Mouse (Mus musculus) naive thymus-derived CD4-positive, alpha-beta T cell, adult 5 months (primary cell): ENCODE results near the gene 4833427G06Rik. TPM values are rescaled to one million over a fixed set of nuclear protein-coding genes. Genes with fewer than 3 reads are reported as not detected.

Experiments used
- polyA plus RNA-seq: library from polyadenylated mRNA; unstranded; fragments of 100-300 nt; shearing (Covaris generic); gene quantifications from one replicate; pipeline ENCODE4 v1.2.1, GENCODE M21; 2017

Gene 4833427G06Rik
- not detected for polyA plus RNA-seq

DNA sequence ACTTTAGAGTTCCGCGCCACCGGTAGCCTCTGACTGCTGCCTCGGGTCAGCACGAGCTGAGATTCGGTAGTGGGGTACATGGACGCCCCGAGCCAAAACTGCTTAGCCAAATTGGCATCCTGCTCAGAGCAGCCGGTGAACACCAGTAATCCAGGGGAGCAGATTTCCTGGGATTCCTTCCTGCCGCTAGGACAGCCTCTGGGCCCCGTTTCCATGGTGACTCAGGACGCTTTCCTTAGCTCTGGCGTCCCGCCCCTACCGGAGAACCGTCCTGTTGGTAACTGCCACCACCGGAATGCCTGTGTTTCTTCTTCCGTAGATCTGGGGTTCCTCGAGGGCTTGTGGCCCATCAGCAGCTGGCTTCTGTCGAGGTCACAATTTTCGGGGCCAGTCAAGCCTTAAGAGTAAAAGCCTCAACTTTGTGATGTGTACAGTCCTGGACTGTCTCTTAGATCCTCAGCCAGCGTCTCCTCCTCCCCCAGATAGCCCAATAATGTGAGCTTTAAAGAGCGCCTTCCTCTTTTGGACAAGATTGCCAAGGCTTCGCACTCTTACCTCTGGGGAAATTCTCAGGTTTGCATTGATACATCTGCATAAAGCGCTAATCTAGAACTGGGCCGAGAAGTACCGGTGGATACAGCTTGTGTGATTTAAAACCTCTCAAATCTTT lies at the start of gene 4833427G06Rik:
4833427G06Rik (minus strand) TSS at position 323 of the 670 bp plus-strand sequence.

GRCm38 (mm10) chr9:51076979-51077315 lies 24.9 kb downstream of the 4833427G06Rik start, which contains the start of gene Layn:
Gene Layn, minus strand, starts transcription at chr9:51077094.

DNA sequence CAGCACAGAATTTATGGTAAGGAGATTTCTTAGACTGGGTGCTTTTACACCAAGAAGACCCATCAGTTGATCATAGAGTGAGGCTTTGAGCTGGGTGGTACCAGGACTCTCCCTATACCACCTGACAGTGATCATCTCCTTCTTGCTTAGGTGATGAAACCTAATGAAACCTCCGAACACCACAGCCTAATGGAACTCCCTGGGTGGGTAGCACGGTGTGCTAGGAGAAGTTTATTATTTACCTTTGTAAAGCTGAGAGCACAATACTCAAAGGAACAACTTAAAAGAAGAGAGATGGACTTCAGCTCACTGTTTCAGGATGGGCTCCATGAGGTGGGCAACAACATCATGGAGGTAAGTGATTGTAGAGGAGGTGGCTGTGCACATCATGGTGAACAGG lies 41.3 kb downstream of the 4833427G06Rik start, which contains the start of gene Btg4:
Btg4 (plus strand) TSS at position 301 of the 400 bp plus-strand sequence.

Other genes with a start within 250 kb of the 4833427G06Rik start
- 59.9 TPM for gene Sik2, start 93.0 kb downstream of the 4833427G06Rik start, polyA plus RNA-seq
- not detected for gene Btg4, start 41.2 kb downstream of the 4833427G06Rik start, polyA plus RNA-seq
- not detected for gene Layn, start 25.0 kb downstream of the 4833427G06Rik start, polyA plus RNA-seq
- not detected for gene Gm32742, start 63.4 kb upstream of the 4833427G06Rik start, polyA plus RNA-seq
- gene Pou2af1, start 111.6 kb upstream of the 4833427G06Rik start, polyA plus RNA-seq, result 7.9 TPM
- gene Colca2, start 176.5 kb upstream of the 4833427G06Rik start, polyA plus RNA-seq, result not detected
- gene 1810046K07Rik, start 226.8 kb upstream of the 4833427G06Rik start, polyA plus RNA-seq, result not detected